Mouse (Mus musculus): Measurements from ENCODE around the gene Lair1.

DNA sequence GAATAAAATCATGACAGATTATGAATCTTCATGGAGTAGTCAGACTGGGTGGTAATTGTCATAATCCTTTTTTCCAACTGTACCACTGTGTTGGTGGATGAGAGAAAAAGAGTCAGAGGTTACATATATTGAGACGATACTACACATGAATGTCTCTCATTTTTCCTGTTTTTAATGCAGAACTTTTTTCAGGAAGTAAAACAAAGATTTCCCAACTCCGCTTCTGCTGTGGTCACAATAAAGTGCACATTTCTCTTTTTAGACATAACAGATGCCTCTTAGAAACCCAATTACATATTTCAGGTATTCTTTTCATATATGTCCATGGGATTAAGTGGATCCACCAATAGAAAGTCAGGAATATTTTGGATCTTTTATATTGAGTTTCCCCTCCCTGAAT, 101.0 kb downstream of the Lair1 start:
- TF ChIP-seq CTCF (IDR thresholded peaks at IDR 0.05; ENCODE audit: insufficient read depth, low read length) (no peak), POLR2A (IDR thresholded peaks at IDR 0.05; ENCODE audit: borderline replicate concordance, extremely low read depth, low read depth, low read length) (no peak)

Data from lung, adult 2 months (tissue).